Mouse (Mus musculus) naive thymus-derived CD4-positive, alpha-beta T cell, adult 2 months (primary cell): ENCODE measurements at regions not wholly inside any gene's neighbourhood (a gene's known extent, or its start where the extent isn't known, plus 50 kb on each side); places are given as distances from the start of the nearest gene placed in this dataset.
A peak's percentile ranks its signal among the peaks of the same experiment; 100 is the strongest.

Experiments used
- DNase-seq: peaks from one replicate; pipeline ENCODE4 v3.0.0-alpha.2; 2011; ENCODE audit warnings: low read depth

GRCm38 (mm10) chr2:75138746-75139060, 313.1 kb downstream of the Mtx2 start:
- no peak for DNase-seq

GRCm38 (mm10) chr2:75139544-75139943, 313.9 kb downstream of the Mtx2 start:
- DNase-seq = no peak

- no peak for DNase-seq
Observed at GRCm38 (mm10) chr2:75142675-75143074, 317.1 kb downstream of the Mtx2 start.

- no peak for DNase-seq
Observed at GRCm38 (mm10) chr2:75144861-75145260, 319.3 kb downstream of the Mtx2 start.

- DNase-seq = no peak
Observed at GRCm38 (mm10) chr2:75146256-75146655, 320.7 kb downstream of the Mtx2 start.

GRCm38 (mm10) chr2:75147399-75147798, 321.8 kb downstream of the Mtx2 start:
- peak; percentile 16 for DNase-seq

GRCm38 (mm10) chr2:75147967-75148366, 322.4 kb downstream of the Mtx2 start:
- peak; percentile 65 for DNase-seq

- DNase-seq = no peak
Observed at GRCm38 (mm10) chr2:75149036-75149435, 323.4 kb downstream of the Mtx2 start.

- peak; percentile 25 for DNase-seq
Observed at GRCm38 (mm10) chr2:75149562-75149961, 324.0 kb downstream of the Mtx2 start.

- DNase-seq = peak; percentile 77
Observed at GRCm38 (mm10) chr2:75150986-75151385, 325.4 kb downstream of the Mtx2 start.

GRCm38 (mm10) chr2:75151519-75151918, 325.9 kb downstream of the Mtx2 start:
- DNase-seq = no peak

- peak; percentile 69 for DNase-seq
Observed at GRCm38 (mm10) chr2:75152477-75152990, 326.9 kb downstream of the Mtx2 start.

GRCm38 (mm10) chr2:75154448-75154847, 328.8 kb downstream of the Mtx2 start:
- DNase-seq = no peak

- DNase-seq = no peak
Observed at GRCm38 (mm10) chr2:75158581-75158980, 333.0 kb downstream of the Mtx2 start.

GRCm38 (mm10) chr2:75161075-75161474, 335.5 kb downstream of the Mtx2 start:
- DNase-seq = no peak

- no peak for DNase-seq
Observed at GRCm38 (mm10) chr2:75164987-75165386, 339.4 kb downstream of the Mtx2 start.

GRCm38 (mm10) chr2:75176267-75176666, 350.7 kb downstream of the Mtx2 start:
- DNase-seq = no peak

- no peak for DNase-seq
Observed at GRCm38 (mm10) chr2:75183293-75183692, 357.7 kb downstream of the Mtx2 start.

- no peak for DNase-seq
Observed at GRCm38 (mm10) chr2:75202587-75203220, 377.1 kb downstream of the Mtx2 start.

- DNase-seq = no peak
Observed at GRCm38 (mm10) chr2:75208821-75209758, 383.5 kb downstream of the Mtx2 start.

- no peak for DNase-seq
Observed at GRCm38 (mm10) chr2:75209790-75210583, 384.4 kb downstream of the Mtx2 start.

- no peak for DNase-seq
Observed at GRCm38 (mm10) chr2:75216931-75217330, 391.3 kb downstream of the Mtx2 start.
